Mouse (Mus musculus): ENCODE results near the gene Dbr1. TPM values are rescaled to one million over a fixed set of nuclear protein-coding genes. Genes with fewer than 3 reads are reported as not detected.

The Dbr1 gene
- polyA plus RNA-seq, 1 experiment from 2014 or later, result 31.1 TPM

Other genes starting within 250 kb of the Dbr1 start
- gene Esyt3, start 217.2 kb upstream of the Dbr1 start, polyA plus RNA-seq (2014; fragmentation: Nextera tagmentation; extraction: Ambion mirVana), result 0.15 and 0.30 TPM in 2 replicates
- 16.3 and 17.5 TPM in 2 replicates for gene Mras, start 138.4 kb upstream of the Dbr1 start, polyA plus RNA-seq (2014; fragmentation: Nextera tagmentation; extraction: Ambion mirVana)
- gene Nme9, start 124.3 kb upstream of the Dbr1 start, polyA plus RNA-seq (2014; fragmentation: Nextera tagmentation; extraction: Ambion mirVana), result not detected in 2 replicates
- 39.4 and 41.7 TPM in 2 replicates for gene Armc8, start 6.9 kb upstream of the Dbr1 start, polyA plus RNA-seq (2014; fragmentation: Nextera tagmentation; extraction: Ambion mirVana)
- not detected in 2 replicates for gene A4gnt, start 36.7 kb downstream of the Dbr1 start, polyA plus RNA-seq (2014; fragmentation: Nextera tagmentation; extraction: Ambion mirVana)
- gene Dzip1l, start 53.7 kb downstream of the Dbr1 start, polyA plus RNA-seq (2014; fragmentation: Nextera tagmentation; extraction: Ambion mirVana), result 14.5 and 15.5 TPM in 2 replicates
- not detected in 2 replicates for gene Cldn18, start 141.5 kb downstream of the Dbr1 start, polyA plus RNA-seq (2014; fragmentation: Nextera tagmentation; extraction: Ambion mirVana)

Measured in neural tube, embryonic 11.5 days (tissue).